Mouse (Mus musculus) spleen, postnatal 4 days (tissue): Measurements from ENCODE around the gene Slc33a1.
A peak's percentile ranks its signal among the peaks of the same experiment; 100 is the strongest.

Experiments used
- DNase-seq, 2 experiments: peaks; one replicate each; pipeline ENCODE4 v3.0.0; 2022; ENCODE audit warnings: low spot score in 2 of 2

Gene Slc33a1

GRCm38 (mm10) chr3:63898581-63899308 is 65.8 kb downstream of the Slc33a1 start:
- DNase-seq, result peak; percentile 21 to 64

DNA sequence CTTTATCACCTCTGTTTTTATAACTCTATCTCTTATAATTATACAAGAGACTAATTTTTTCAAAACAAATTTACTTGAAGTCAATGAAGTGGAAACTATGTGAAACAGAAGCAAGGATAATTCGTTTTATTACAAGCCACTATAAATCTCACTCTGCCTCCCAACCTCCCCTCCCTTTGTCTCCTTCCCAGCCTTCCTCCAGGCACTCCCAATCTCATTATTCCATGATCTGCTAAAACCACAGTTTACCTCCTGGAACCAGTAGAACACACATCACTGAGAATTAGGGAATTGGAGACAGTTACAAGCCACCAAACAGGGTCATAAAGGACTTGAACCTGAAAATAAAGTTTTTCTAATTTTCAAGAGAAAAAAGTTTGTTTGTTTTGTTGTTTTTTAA is 67.4 kb downstream of the Slc33a1 start:
- DNase-seq, result no peak

DNA sequence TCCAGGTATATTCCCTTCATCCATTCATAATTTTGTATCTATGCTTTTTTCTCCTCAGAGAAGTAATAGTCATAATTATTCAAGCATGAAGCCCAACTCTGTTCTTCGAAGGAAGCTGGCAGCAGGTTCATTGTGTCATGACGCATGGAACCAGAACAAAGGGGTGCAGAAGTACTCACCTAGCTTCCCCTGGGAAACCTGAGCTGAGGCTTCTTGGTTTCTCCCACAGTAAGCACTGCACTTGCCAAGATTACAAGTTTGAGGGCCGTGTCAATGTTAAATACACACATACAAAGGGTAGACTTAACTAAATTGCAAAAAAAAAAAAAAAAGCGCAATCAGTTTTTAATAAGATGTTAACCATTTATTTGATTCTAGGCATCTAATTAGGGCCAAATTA is 68.3 kb downstream of the Slc33a1 start:
- DNase-seq, result no peak

- DNase-seq, result no peak
Measured at GRCm38 (mm10) chr3:63895786-63896185, 68.8 kb downstream of the Slc33a1 start.

- DNase-seq, result no peak
Measured at GRCm38 (mm10) chr3:63893677-63894076, 70.9 kb downstream of the Slc33a1 start.

- no peak for DNase-seq
Measured at GRCm38 (mm10) chr3:63892154-63892553, 72.4 kb downstream of the Slc33a1 start.
